Mouse (Mus musculus) forebrain, embryonic 14.5 days (tissue): ENCODE measurements around the gene Slirp. TPM values are rescaled to one million over a fixed set of nuclear protein-coding genes. Genes with fewer than 3 reads are reported as not detected.
A peak's percentile ranks its signal among the peaks of the same experiment; 100 is the strongest.

Experiments used
- ATAC-seq: fragments of 200-750 bp; cut with Nextera tagmentation; 2 replicates; pipeline ENCODE4 v1.8.0; 2017; ENCODE audit warnings: mild to moderate bottlenecking, moderate library complexity
- DNase-seq: peaks from one replicate; pipeline ENCODE4 v3.0.0-alpha.2; 2015; ENCODE audit warnings: low spot score
- H3K27ac ChIP-seq: fragments of 300-500 bp; sonication (generic); 2 replicates; pipeline ENCODE4 v1.5.1; 2014; ENCODE audit warnings: low read depth, mild to moderate bottlenecking, control low read depth, low read length, moderate library complexity
- H3K27me3 ChIP-seq: fragments of 300-500 bp; sonication (generic); replicated peaks from 2 replicates; pipeline ENCODE4 v1.6.1; 2014; ENCODE audit warnings: low read length, control low read depth, mixed read lengths; ENCODE audit not compliant: control insufficient read depth, insufficient read depth
- H3K36me3 ChIP-seq: fragments of 300-500 bp; sonication (generic); 2 replicates; pipeline ENCODE4 v1.6.1; 2014; ENCODE audit warnings: low read length, control low read depth; ENCODE audit not compliant: control insufficient read depth, insufficient read depth
- H3K4me1 ChIP-seq: fragments of 300-500 bp; sonication (generic); 2 replicates; pipeline ENCODE4 v1.6.1; 2014; ENCODE audit warnings: antibody characterized with exemption, low read length, control low read depth; ENCODE audit not compliant: control insufficient read depth, insufficient read depth
- H3K4me2 ChIP-seq: fragments of 300-500 bp; sonication (generic); 2 replicates; pipeline ENCODE4 v1.6.1; 2014; ENCODE audit warnings: mild to moderate bottlenecking, control low read depth, low read length
- H3K4me3 ChIP-seq: fragments of 300-500 bp; sonication (generic); 2 replicates; pipeline ENCODE4 v1.5.1; 2014; ENCODE audit warnings: low read depth, low read length, control low read depth
- H3K9ac ChIP-seq: fragments of 300-500 bp; sonication (generic); 2 replicates; pipeline ENCODE4 v1.6.1; 2014; ENCODE audit warnings: mild to moderate bottlenecking, low read length, control low read depth, moderate library complexity
- H3K9me3 ChIP-seq: fragments of 300-500 bp; sonication (generic); replicated peaks from 2 replicates; pipeline ENCODE4 v1.6.1; 2016; ENCODE audit warnings: low read length, control low read depth, mixed read lengths; ENCODE audit not compliant: control insufficient read depth
- WGBS: fragments of 180-500 bp; shearing (Covaris S2); extraction: QIAGEN DNeasy Blood & Tissue Kit; methylation state at CpG from one replicate; pipeline ENCODE4 v1.1.7; 2014; 5-methylcytosine and 5-hydroxymethylcytosine counted together
- polyA plus RNA-seq: library from polyadenylated mRNA; unstranded; fragments of >200 nt; fragmentation: Nextera tagmentation; extraction: Ambion mirVana; gene quantifications from 2 replicates; pipeline ENCODE4 v1.2.1, GENCODE M21; 2014

The Slirp gene
- polyA plus RNA-seq, 1 experiment from 2014 or later = 292 TPM

DNA sequence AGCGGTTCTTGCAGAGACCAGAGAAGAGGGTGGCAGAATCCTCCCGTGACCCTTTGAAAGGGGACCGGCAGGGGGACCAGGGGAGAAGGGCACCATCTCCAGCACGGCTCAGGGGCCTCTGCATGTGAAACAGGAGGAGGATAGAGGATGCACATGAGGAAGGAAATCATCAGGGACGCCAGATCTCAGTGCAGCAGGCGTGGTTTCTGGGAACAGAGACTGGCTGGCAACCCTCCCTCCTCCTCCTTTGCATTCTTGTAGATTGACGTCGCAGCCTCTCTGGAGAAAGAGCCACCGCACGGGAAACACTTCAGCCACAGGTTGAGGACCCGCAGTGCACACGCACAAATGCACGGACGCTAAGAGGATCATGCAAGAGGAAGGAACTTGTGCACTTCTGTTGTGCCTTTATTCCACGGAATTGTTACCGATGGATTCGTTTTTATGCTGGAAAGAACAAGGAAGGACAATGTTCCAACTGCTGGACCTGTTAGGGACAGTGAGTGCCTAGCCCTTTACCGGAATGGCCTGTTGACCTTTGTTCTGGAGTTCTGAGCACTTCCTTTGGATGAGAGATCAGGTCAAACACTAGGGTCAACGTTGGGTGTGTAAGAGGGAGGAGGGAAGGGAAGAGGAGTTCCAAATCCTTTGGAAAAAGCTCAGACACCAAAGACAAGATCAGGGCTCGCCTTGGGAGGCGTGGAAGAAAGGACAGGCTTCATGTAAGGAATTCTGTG is 35.7 kb upstream of the Slirp start:
- Histone ChIP-seq H3K4me1 (no peaks in the 10 kb centered on the region), H3K4me2 (no peak overlapping the region), H3K27ac (no peak overlapping the region), H3K36me3 (no peaks in the 10 kb centered on the region), H3K27me3 (no peaks in the 10 kb centered on the region), H3K9me3 (no peaks in the 10 kb centered on the region), H3K9ac (no peak overlapping the region), H3K4me3 (no peak overlapping the region)
- 46% methylated on average over 21 of the region's 21 CpGs for WGBS
- DNase-seq = peak; percentile 14
- no peak for ATAC-seq

DNA sequence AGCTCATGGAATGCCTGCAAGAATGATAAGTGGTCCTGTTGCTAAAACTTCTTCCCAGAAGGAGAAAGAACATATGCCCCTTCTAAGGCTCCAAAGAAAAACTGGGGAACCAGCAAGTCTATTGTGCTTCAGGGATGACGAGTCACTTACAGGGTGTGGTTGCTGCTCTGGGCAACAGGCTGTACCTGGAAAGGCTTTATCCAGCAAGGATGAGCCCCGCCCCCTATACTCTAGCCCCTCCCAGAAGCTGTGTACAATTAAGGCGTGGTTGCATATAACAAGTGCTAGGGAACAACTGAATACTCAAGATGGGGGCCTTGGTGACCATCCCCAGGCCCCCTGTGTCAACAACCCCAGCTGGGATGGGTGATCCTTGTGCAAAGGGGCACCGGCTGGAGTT is 34.6 kb upstream of the Slirp start:
- no peak for ATAC-seq

GRCm38 (mm10) chr12:87410999-87411398 is 32.7 kb upstream of the Slirp start:
- ATAC-seq (no peak), DNase-seq (no peak)
- H3K9me3 ChIP-seq = no peaks in the 10 kb centered on the region
- no peaks in the 10 kb centered on the region for H3K4me1 ChIP-seq
- no peak overlapping the region for H3K27ac ChIP-seq
- no peak overlapping the region for H3K9ac ChIP-seq
- no peak overlapping the region for H3K4me2 ChIP-seq
- WGBS = 55% methylated on average over 7 of the region's 7 CpGs
- no peaks in the 10 kb centered on the region for H3K36me3 ChIP-seq
- H3K27me3 ChIP-seq = no peaks in the 10 kb centered on the region
- no peak overlapping the region for H3K4me3 ChIP-seq

More for the DNA sequence above, 34.6 kb upstream of the Slirp start:
- no peaks in the 10 kb centered on the region for H3K27me3 ChIP-seq
- no peaks in the 10 kb centered on the region for H3K4me1 ChIP-seq
- no peak overlapping the region for H3K4me2 ChIP-seq
- H3K9ac ChIP-seq = no peak overlapping the region
- H3K4me3 ChIP-seq = no peak overlapping the region
- no peak overlapping the region for H3K27ac ChIP-seq
- no peaks in the 10 kb centered on the region for H3K9me3 ChIP-seq
- H3K36me3 ChIP-seq = no peaks in the 10 kb centered on the region
- WGBS = 90% methylated on average over 4 of the region's 4 CpGs
- no peak for DNase-seq

GRCm38 (mm10) chr12:87413179-87413790 is 30.4 kb upstream of the Slirp start:
- H3K27ac ChIP-seq = no peak overlapping the region
- H3K4me2 ChIP-seq = no peak overlapping the region
- no peaks in the 10 kb centered on the region for H3K4me1 ChIP-seq
- DNase-seq = peak; percentile 75
- H3K9ac ChIP-seq = no peak overlapping the region
- H3K4me3 ChIP-seq = no peak overlapping the region
- no peaks in the 10 kb centered on the region for H3K36me3 ChIP-seq
- no peaks in the 10 kb centered on the region for H3K9me3 ChIP-seq
- ATAC-seq = peak; percentile 67
- 17% methylated on average over 4 of the region's 4 CpGs for WGBS
- H3K27me3 ChIP-seq = no peaks in the 10 kb centered on the region

DNA sequence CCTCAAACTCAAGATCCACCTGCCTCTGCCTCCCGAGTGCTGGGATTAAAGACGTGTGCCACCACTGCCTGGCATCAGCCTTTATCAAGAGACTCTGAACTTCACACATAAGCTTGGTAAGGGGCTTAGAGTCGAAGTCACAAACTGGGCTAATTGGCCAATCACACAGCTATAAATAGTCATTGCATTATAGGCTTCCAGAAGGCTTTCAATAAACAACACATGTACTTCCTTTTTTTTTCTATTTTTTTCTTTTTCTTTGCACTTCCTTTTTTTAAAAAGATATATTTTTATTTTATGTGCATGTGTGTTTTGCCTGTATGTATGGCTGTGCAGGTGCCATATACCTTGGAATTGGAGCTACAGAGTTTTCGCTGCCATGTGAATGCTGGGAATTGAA is 28.3 kb upstream of the Slirp start:
- no peaks in the 10 kb centered on the region for H3K36me3 ChIP-seq
- ATAC-seq = no peak
- peaks cover 5% of the 10 kb centered on the region for H3K4me1 ChIP-seq
- H3K4me3 ChIP-seq = no peak overlapping the region
- 74% methylated on average over 4 of the region's 4 CpGs for WGBS
- H3K9ac ChIP-seq = no peak overlapping the region
- H3K4me2 ChIP-seq = no peak overlapping the region
- H3K27ac ChIP-seq = no peak overlapping the region
- H3K27me3 ChIP-seq = no peaks in the 10 kb centered on the region
- H3K9me3 ChIP-seq = no peaks in the 10 kb centered on the region
- DNase-seq = no peak

- Histone ChIP-seq H3K36me3 (no peaks in the 10 kb centered on the region), H3K27me3 (no peaks in the 10 kb centered on the region), H3K4me1 (peaks cover 5% of the 10 kb centered on the region), H3K4me2 (no peak overlapping the region), H3K27ac (no peak overlapping the region), H3K9me3 (no peaks in the 10 kb centered on the region), H3K9ac (no peak overlapping the region), H3K4me3 (no peak overlapping the region)
- DNase-seq = peak; percentile 61
- whole genome bisulfite sequencing = 39% methylated on average over 7 of the region's 7 CpGs
- no peak for ATAC-seq
These were observed 27.0 kb upstream of the Slirp start for GRCm38 (mm10) chr12:87416690-87417089.

DNA sequence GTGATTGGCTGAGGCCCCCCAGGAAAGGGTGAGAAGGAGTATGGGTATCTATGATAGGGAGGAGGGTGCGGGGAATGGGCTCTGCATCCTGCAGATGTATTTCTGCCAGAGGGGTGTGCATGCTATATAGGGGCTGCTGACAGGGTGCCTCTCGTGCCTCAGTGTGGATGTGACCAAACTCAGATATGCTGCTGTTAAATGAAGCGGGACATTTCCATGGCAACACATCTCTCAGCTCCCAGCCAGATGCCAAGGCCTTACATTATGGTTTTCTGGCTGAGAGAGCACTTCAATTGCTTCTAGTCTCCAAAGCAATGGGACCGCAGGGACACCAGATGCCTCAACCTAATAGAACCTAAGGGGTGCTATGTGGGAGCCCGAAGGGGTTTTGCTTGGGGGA is 24.8 kb upstream of the Slirp start:
- no peak overlapping the region for H3K9ac ChIP-seq
- H3K9me3 ChIP-seq = no peaks in the 10 kb centered on the region
- DNase-seq (peak; percentile 84), ATAC-seq (peak; percentile 84)
- no peak overlapping the region for H3K4me2 ChIP-seq
- peaks cover 5% of the 10 kb centered on the region for H3K4me1 ChIP-seq
- peak overlapping the region; percentile 45 for H3K27ac ChIP-seq
- 30% methylated on average over 5 of the region's 5 CpGs for WGBS
- H3K4me3 ChIP-seq = no peak overlapping the region
- H3K27me3 ChIP-seq = no peaks in the 10 kb centered on the region
- H3K36me3 ChIP-seq = no peaks in the 10 kb centered on the region

DNA sequence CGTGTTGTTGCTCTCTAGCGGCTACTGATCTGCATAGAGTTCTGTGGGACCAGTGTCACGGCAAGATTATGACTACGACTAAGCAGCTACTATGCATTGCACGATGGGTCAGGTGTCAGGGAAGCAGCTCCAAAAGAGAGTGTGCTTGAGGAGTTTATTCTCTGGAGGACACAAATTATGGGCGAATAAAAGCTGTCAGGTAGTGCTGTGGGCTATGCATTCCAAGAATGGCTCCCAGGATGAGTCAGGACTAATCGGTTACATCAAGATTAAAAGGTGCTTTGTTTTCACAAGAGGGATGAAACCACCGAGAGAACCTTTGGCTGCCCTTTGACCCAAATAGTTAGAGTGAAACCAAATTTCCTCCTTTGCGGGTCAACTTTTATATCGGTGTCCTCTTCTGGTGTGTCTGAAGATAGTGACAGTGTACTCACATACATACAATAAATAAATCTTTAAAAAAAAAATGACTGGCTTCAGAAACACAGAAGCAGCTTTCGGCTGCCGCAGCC is 23.7 kb upstream of the Slirp start:
- no peak overlapping the region for H3K9ac ChIP-seq
- no peak for ATAC-seq
- no peak overlapping the region for H3K4me3 ChIP-seq
- no peaks in the 10 kb centered on the region for H3K27me3 ChIP-seq
- no peak overlapping the region for H3K4me2 ChIP-seq
- H3K36me3 ChIP-seq = peaks cover 7% of the 10 kb centered on the region
- no peak for DNase-seq
- H3K27ac ChIP-seq = 0 out of 2 replicates have a peak overlapping the region, but pooled peaks have one; percentile 45
- H3K4me1 ChIP-seq = peaks cover 5% of the 10 kb centered on the region
- WGBS = 78% methylated on average over 12 of the region's 12 CpGs
- no peaks in the 10 kb centered on the region for H3K9me3 ChIP-seq
